8 mouse cellular contexts compared by ENCODE assay signal in the genomic region with DNA sequence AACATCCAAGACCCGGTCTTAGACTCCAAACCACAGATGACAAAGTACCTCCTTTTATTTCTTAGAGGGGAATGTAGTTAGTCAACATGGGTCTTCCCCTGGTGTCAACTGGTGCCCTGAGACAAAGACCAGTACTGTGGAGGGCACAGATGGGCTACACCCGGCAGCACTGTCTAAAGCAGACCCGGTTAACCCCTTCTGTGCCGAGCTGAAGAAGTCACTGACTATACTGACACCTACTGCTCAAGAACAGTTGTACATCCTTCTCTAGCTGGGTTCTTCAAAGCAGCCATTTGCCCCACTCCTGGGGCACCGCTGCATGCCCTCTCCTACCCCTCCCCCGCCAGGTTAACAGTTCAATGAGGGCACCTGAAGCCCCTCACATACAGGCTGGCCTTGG.
A peak's percentile ranks its signal among the peaks of the same experiment; 100 is the strongest.
DNase-seq lines count a peak whose midpoint lies in the region; ATAC-seq lines count a peak whose summit lies in the region.

No protein-coding gene starts in this region.

- H3K36me3 ChIP-seq in intestine, embryonic 14.5 days (ENCODE audit: control insufficient read depth, insufficient read depth, low read length) = no peaks in the 10 kb centered on the region
- H3K36me3 ChIP-seq in intestine, embryonic 15.5 days = no peaks in the 10 kb centered on the region
- no peaks in the 10 kb centered on the region for H3K36me3 ChIP-seq in hindbrain, embryonic 10.5 days
- no peaks in the 10 kb centered on the region for H3K36me3 ChIP-seq in midbrain, embryonic 16.5 days (ENCODE audit: control insufficient read depth, insufficient read depth, low read length)

- ATAC-seq in intestine, embryonic 14.5 days (replicated peaks; ENCODE audit: low FRiP score, low TSS enrichment, low read depth) = 0 out of 2 replicates have a peak, but pooled peaks have one; percentile 28
- ATAC-seq in intestine, embryonic 15.5 days = no peak
- no peak for ATAC-seq in midbrain, embryonic 16.5 days

- no peaks in the 10 kb centered on the region for H3K9me3 ChIP-seq in intestine, embryonic 14.5 days (ENCODE audit: control insufficient read depth, low read length)
- no peaks in the 10 kb centered on the region for H3K9me3 ChIP-seq in intestine, embryonic 15.5 days
- no peaks in the 10 kb centered on the region for H3K9me3 ChIP-seq in hindbrain, embryonic 10.5 days
- no peaks in the 10 kb centered on the region for H3K9me3 ChIP-seq in midbrain, embryonic 16.5 days (replicated peaks; ENCODE audit: control insufficient read depth, low read length, poor library complexity, severe bottlenecking)

- no peak overlapping the region for H3K9ac ChIP-seq in intestine, embryonic 14.5 days (ENCODE audit: low read length)
- no peak overlapping the region for H3K9ac ChIP-seq in intestine, embryonic 15.5 days
- peak overlapping the region; percentile 0 for H3K9ac ChIP-seq in midbrain, embryonic 16.5 days (ENCODE audit: low read depth, low read length)

- H3K27ac ChIP-seq in intestine, embryonic 14.5 days (ENCODE audit: low read depth) = no peak overlapping the region
- H3K27ac ChIP-seq in intestine, embryonic 15.5 days = no peak overlapping the region
- H3K27ac ChIP-seq in hindbrain, embryonic 10.5 days = peak overlapping the region; percentile 78
- peak overlapping the region; percentile 65 for H3K27ac ChIP-seq in midbrain, embryonic 16.5 days (ENCODE audit: low read length)

- no peak for DNase-seq in intestine, embryonic 14.5 days (ENCODE audit: low spot score)
- DNase-seq in B cell, adult 2 months = peak; percentile 61 to 66
- DNase-seq in cerebellum, adult 9-11 months = peak; percentile 46
- peak; percentile 69 for DNase-seq in hindbrain, embryonic 10.5 days (ENCODE audit: low spot score)
- no peak for DNase-seq in urinary bladder, postnatal 14 days (ENCODE audit: low spot score)
- DNase-seq in gastrocnemius, adult 18-20 months (ENCODE audit: low spot score) = no peak

- no peaks in the 10 kb centered on the region for H3K27me3 ChIP-seq in intestine, embryonic 14.5 days (replicated peaks; ENCODE audit: control insufficient read depth, insufficient read depth, low read length)
- no peaks in the 10 kb centered on the region for H3K27me3 ChIP-seq in intestine, embryonic 15.5 days (replicated peaks)
- peaks cover 12% of the 10 kb centered on the region; the same call in 1 of the 2 replicates for H3K27me3 ChIP-seq in hindbrain, embryonic 10.5 days (ENCODE audit: insufficient read depth, poor library complexity, severe bottlenecking)
- H3K27me3 ChIP-seq in midbrain, embryonic 16.5 days (ENCODE audit: control insufficient read depth, insufficient read depth, low read depth, low read length) = no peaks in the 10 kb centered on the region

- H3K4me3 ChIP-seq in intestine, embryonic 14.5 days (ENCODE audit: low read depth, low read length) = no peak overlapping the region
- no peak overlapping the region for H3K4me3 ChIP-seq in intestine, embryonic 15.5 days (replicated peaks)
- H3K4me3 ChIP-seq in hindbrain, embryonic 10.5 days = no peak overlapping the region
- H3K4me3 ChIP-seq in midbrain, embryonic 16.5 days (ENCODE audit: low read depth, low read length) = no peak overlapping the region

- H3K4me2 ChIP-seq in intestine, embryonic 14.5 days (ENCODE audit: low read length) = no peak overlapping the region
- H3K4me2 ChIP-seq in intestine, embryonic 15.5 days (replicated peaks) = no peak overlapping the region
- peak overlapping the region; percentile 5; the same call in 1 of the 2 replicates for H3K4me2 ChIP-seq in midbrain, embryonic 16.5 days (ENCODE audit: low read length)

- 27% methylated on average over 6 of the region's 6 CpGs for WGBS in intestine, embryonic 14.5 days
- WGBS in intestine, embryonic 15.5 days = 37% methylated on average over 6 of the region's 6 CpGs
- WGBS in hindbrain, embryonic 10.5 days = 21% methylated on average over 6 of the region's 6 CpGs
- 18% methylated on average over 6 of the region's 6 CpGs for WGBS in midbrain, embryonic 16.5 days

- H3K4me1 ChIP-seq in intestine, embryonic 14.5 days (replicated peaks; ENCODE audit: control insufficient read depth, insufficient read depth, low read length) = peaks cover 16% of the 10 kb centered on the region
- peaks cover 20% of the 10 kb centered on the region for H3K4me1 ChIP-seq in intestine, embryonic 15.5 days (replicated peaks)
- H3K4me1 ChIP-seq in hindbrain, embryonic 10.5 days (replicated peaks) = peaks cover 58% of the 10 kb centered on the region
- peaks cover 36% of the 10 kb centered on the region for H3K4me1 ChIP-seq in midbrain, embryonic 16.5 days (ENCODE audit: control insufficient read depth, insufficient read depth, low read length)

Comparison
In these comparisons a context has a peak if more than half of its experiments do, and no peak if none do; other contexts are left out.
1. DNase-seq: peak in B cell, adult 2 months (2 of 2), cerebellum, adult 9-11 months (single experiment) and hindbrain, embryonic 10.5 days (single experiment); none in intestine, embryonic 14.5 days (single experiment), urinary bladder, postnatal 14 days (single experiment) and gastrocnemius, adult 18-20 months (single experiment).
2. H3K27ac ChIP-seq: peak in hindbrain, embryonic 10.5 days (single experiment) and midbrain, embryonic 16.5 days (single experiment); none in intestine, embryonic 14.5 days (single experiment) and intestine, embryonic 15.5 days (single experiment).